Mouse (Mus musculus) MEL (cell line): ENCODE results near the gene Anks1.

Source experiments
- KAT2A ChIP-seq: conservative IDR thresholded peaks from 2 replicates; pipeline ENCODE4 v1.6.1; 2012; ENCODE audit warnings: low read depth, low read length, improper control_type of control experiment, inconsistent platforms
- MAX ChIP-seq: IDR thresholded peaks from 2 replicates; pipeline ENCODE4 v1.6.1; 2011; ENCODE audit warnings: low read length, improper control_type of control experiment

- TF ChIP-seq KAT2A (no peak), MAX (no peak)
Observed at GRCm38 (mm10) chr17:27941698-27942097, 32.6 kb downstream of the Anks1 start.
